Mouse (Mus musculus): ENCODE measurements around the gene Prkcd. TPM values are rescaled to one million over a fixed set of nuclear protein-coding genes. Genes with fewer than 3 reads are reported as not detected.
"Not testable (repeated sequence)": the region's sequence is repeated elsewhere in the genome, so short reads cannot be mapped to it uniquely, and the experiment has no call there.

Prkcd gene
- polyA plus RNA-seq, 1 experiment: 404 TPM

- no peak overlapping the region for H3K27ac ChIP-seq (ENCODE audit: insufficient read depth, low read depth, low read length)
- peaks cover 29% of the 10 kb centered on the region for H3K4me1 ChIP-seq (ENCODE audit: control insufficient read depth, insufficient read depth, low read length)
- TF ChIP-seq CTCF (IDR thresholded peaks at IDR 0.05; ENCODE audit: low read depth, low read length) (no peak), POLR2A (IDR thresholded peaks at IDR 0.05; ENCODE audit: borderline replicate concordance, low read depth, low read length) (no peak)
- H3K4me3 ChIP-seq (ENCODE audit: insufficient read depth, low read length): no peak overlapping the region
Measured at GRCm38 (mm10) chr14:30584497-30585251, 41.3 kb downstream of the Prkcd start.

- TF ChIP-seq POLR2A (IDR thresholded peaks at IDR 0.05; ENCODE audit: borderline replicate concordance, low read depth, low read length) (no peak), CTCF (IDR thresholded peaks at IDR 0.05; ENCODE audit: low read depth, low read length) (no peak)
- H3K4me1 ChIP-seq (ENCODE audit: control insufficient read depth, insufficient read depth, low read length): peaks cover 27% of the 10 kb centered on the region
- H3K4me3 ChIP-seq (ENCODE audit: insufficient read depth, low read length): no peak overlapping the region
- no peak overlapping the region for H3K27ac ChIP-seq (ENCODE audit: insufficient read depth, low read depth, low read length)
Measured at GRCm38 (mm10) chr14:30584077-30584476, 41.9 kb downstream of the Prkcd start.

- TF ChIP-seq POLR2A (IDR thresholded peaks at IDR 0.05; ENCODE audit: borderline replicate concordance, low read depth, low read length) (no peak), CTCF (IDR thresholded peaks at IDR 0.05; ENCODE audit: low read depth, low read length) (no peak)
Measured at GRCm38 (mm10) chr14:30581238-30581637, 44.8 kb downstream of the Prkcd start.

GRCm38 (mm10) chr14:30579882-30580281 is 46.1 kb downstream of the Prkcd start:
- peak overlapping the region; percentile 94 for H3K27ac ChIP-seq (ENCODE audit: insufficient read depth, low read depth, low read length)
- peak overlapping the region; percentile 36 for H3K4me3 ChIP-seq (ENCODE audit: insufficient read depth, low read length)
- peaks cover 35% of the 10 kb centered on the region for H3K4me1 ChIP-seq (ENCODE audit: control insufficient read depth, insufficient read depth, low read length)
- TF ChIP-seq POLR2A (IDR thresholded peaks at IDR 0.05; ENCODE audit: borderline replicate concordance, low read depth, low read length): no peak
- no peak for TF ChIP-seq CTCF (IDR thresholded peaks at IDR 0.05; ENCODE audit: low read depth, low read length)

More at GRCm38 (mm10) chr14:30581238-30581637, 44.8 kb downstream of the Prkcd start:
- Histone ChIP-seq H3K4me1 (ENCODE audit: control insufficient read depth, insufficient read depth, low read length) (peaks cover 36% of the 10 kb centered on the region), H3K4me3 (ENCODE audit: insufficient read depth, low read length) (no peak overlapping the region), H3K27ac (ENCODE audit: insufficient read depth, low read depth, low read length) (no peak overlapping the region)

- H3K4me1 ChIP-seq (ENCODE audit: control insufficient read depth, insufficient read depth, low read length): peaks cover 28% of the 10 kb centered on the region
- TF ChIP-seq CTCF (IDR thresholded peaks at IDR 0.05; ENCODE audit: low read depth, low read length) (no peak), POLR2A (IDR thresholded peaks at IDR 0.05; ENCODE audit: borderline replicate concordance, low read depth, low read length) (no peak)
- peak overlapping the region; percentile 77 for H3K27ac ChIP-seq (ENCODE audit: insufficient read depth, low read depth, low read length)
- H3K4me3 ChIP-seq (ENCODE audit: insufficient read depth, low read length): 0 out of 2 replicates have a peak overlapping the region, but pooled peaks have one; percentile 5
Measured at GRCm38 (mm10) chr14:30579180-30579579, 46.8 kb downstream of the Prkcd start.

GRCm38 (mm10) chr14:30577303-30578062 is 48.5 kb downstream of the Prkcd start:
- peaks cover 34% of the 10 kb centered on the region for H3K4me1 ChIP-seq (ENCODE audit: control insufficient read depth, insufficient read depth, low read length)
- peak overlapping the region; percentile 62 for H3K27ac ChIP-seq (ENCODE audit: insufficient read depth, low read depth, low read length)
- not testable (repeated sequence) for H3K4me3 ChIP-seq (ENCODE audit: insufficient read depth, low read length)

- no peak for TF ChIP-seq CTCF (IDR thresholded peaks at IDR 0.05; ENCODE audit: low read depth, low read length)
- Histone ChIP-seq H3K4me1 (ENCODE audit: control insufficient read depth, insufficient read depth, low read length) (peaks cover 32% of the 10 kb centered on the region), H3K27ac (ENCODE audit: insufficient read depth, low read depth, low read length) (no peak overlapping the region), H3K4me3 (ENCODE audit: insufficient read depth, low read length) (no peak overlapping the region)
Measured at GRCm38 (mm10) chr14:30576260-30576659, 49.8 kb downstream of the Prkcd start.

- no peak for TF ChIP-seq CTCF (IDR thresholded peaks at IDR 0.05; ENCODE audit: low read depth, low read length)
- TF ChIP-seq POLR2A (IDR thresholded peaks at IDR 0.05; ENCODE audit: borderline replicate concordance, low read depth, low read length): no peak
- H3K4me3 ChIP-seq (ENCODE audit: insufficient read depth, low read length): no peak overlapping the region
- no peak overlapping the region for H3K27ac ChIP-seq (ENCODE audit: insufficient read depth, low read depth, low read length)
- peaks cover 28% of the 10 kb centered on the region for H3K4me1 ChIP-seq (ENCODE audit: control insufficient read depth, insufficient read depth, low read length)
Measured at GRCm38 (mm10) chr14:30575791-30576190, 50.2 kb downstream of the Prkcd start.

GRCm38 (mm10) chr14:30573983-30574584 is 51.9 kb downstream of the Prkcd start:
- H3K4me3 ChIP-seq (ENCODE audit: insufficient read depth, low read length): no peak overlapping the region
- peak overlapping the region; percentile 47 for H3K27ac ChIP-seq (ENCODE audit: insufficient read depth, low read depth, low read length)
- TF ChIP-seq CTCF (IDR thresholded peaks at IDR 0.05; ENCODE audit: low read depth, low read length): peak; percentile 32
- no peak for TF ChIP-seq POLR2A (IDR thresholded peaks at IDR 0.05; ENCODE audit: borderline replicate concordance, low read depth, low read length)
- peaks cover 19% of the 10 kb centered on the region for H3K4me1 ChIP-seq (ENCODE audit: control insufficient read depth, insufficient read depth, low read length)

GRCm38 (mm10) chr14:30573235-30573634 is 52.8 kb downstream of the Prkcd start:
- Histone ChIP-seq H3K4me3 (ENCODE audit: insufficient read depth, low read length) (no peak overlapping the region), H3K27ac (ENCODE audit: insufficient read depth, low read depth, low read length) (no peak overlapping the region), H3K4me1 (ENCODE audit: control insufficient read depth, insufficient read depth, low read length) (peaks cover 13% of the 10 kb centered on the region)
- TF ChIP-seq POLR2A (IDR thresholded peaks at IDR 0.05; ENCODE audit: borderline replicate concordance, low read depth, low read length) (no peak), CTCF (IDR thresholded peaks at IDR 0.05; ENCODE audit: low read depth, low read length) (no peak)
